Mouse (Mus musculus): ENCODE measurements around the gene Usp12. TPM values are rescaled to one million over a fixed set of nuclear protein-coding genes. Genes with fewer than 3 reads are reported as not detected.

The Usp12 gene
- polyA plus RNA-seq, 1 experiment, result 26.5 TPM

GRCm38 (mm10) chr5:146687541-146688313, 107.1 kb downstream of the Usp12 start:
- TF ChIP-seq CTCF (IDR thresholded peaks at IDR 0.05; ENCODE audit: borderline replicate concordance, insufficient read depth, low read depth, low read length) (no peak), POLR2A (IDR thresholded peaks at IDR 0.05; ENCODE audit: borderline replicate concordance, insufficient read depth, low read length) (no peak)
- no peak for DNase-seq

GRCm38 (mm10) chr5:146686954-146687353, 107.9 kb downstream of the Usp12 start:
- no peak for TF ChIP-seq POLR2A (IDR thresholded peaks at IDR 0.05; ENCODE audit: borderline replicate concordance, insufficient read depth, low read length)
- H3K4me1 ChIP-seq (ENCODE audit: control insufficient read depth, insufficient read depth, low read length), result no peaks in the 10 kb centered on the region; the same call in 1 of the 2 replicates
- H3K4me3 ChIP-seq (replicated peaks; ENCODE audit: insufficient read depth, low read depth, low read length), result no peak overlapping the region
- H3K27me3 ChIP-seq (ENCODE audit: control insufficient read depth, insufficient read depth, low read length), result no peaks in the 10 kb centered on the region
- 85% methylated on average over 12 of the region's 12 CpGs for WGBS
- DNase-seq, result no peak
- H3K27ac ChIP-seq (ENCODE audit: insufficient read depth, low read length), result no peak overlapping the region

More at GRCm38 (mm10) chr5:146687541-146688313, 107.1 kb downstream of the Usp12 start:
- H3K27me3 ChIP-seq (ENCODE audit: control insufficient read depth, insufficient read depth, low read length), result no peaks in the 10 kb centered on the region
- no peak overlapping the region for H3K27ac ChIP-seq (ENCODE audit: insufficient read depth, low read length)
- H3K4me1 ChIP-seq (ENCODE audit: control insufficient read depth, insufficient read depth, low read length), result peaks cover 6% of the 10 kb centered on the region
- no peak overlapping the region for H3K4me3 ChIP-seq (replicated peaks; ENCODE audit: insufficient read depth, low read depth, low read length)
- WGBS, result 65% methylated on average over 17 of the region's 17 CpGs

Other genes starting within 250 kb of the Usp12 start
- not detected in 2 replicates for gene Gm3415, start 238.9 kb downstream of the Usp12 start, polyA plus RNA-seq (2012; rRNA removed)
- gene Gpr12, start 209.8 kb downstream of the Usp12 start, polyA plus RNA-seq (2012; rRNA removed), result 12.1 and 12.7 TPM in 2 replicates
- gene Rpl21, start 37.9 kb upstream of the Usp12 start, polyA plus RNA-seq (2012; rRNA removed), result 269 and 342 TPM in 2 replicates
- gene Rasl11a, start 50.1 kb upstream of the Usp12 start, polyA plus RNA-seq (2012; rRNA removed), result 5.6 and 7.4 TPM in 2 replicates
- gene Gtf3a, start 153.7 kb upstream of the Usp12 start, polyA plus RNA-seq (2012; rRNA removed), result 36.4 and 43.0 TPM in 2 replicates
- 21.9 and 23.4 TPM in 2 replicates for gene Mtif3, start 168.8 kb upstream of the Usp12 start, polyA plus RNA-seq (2012; rRNA removed)